Mouse (Mus musculus) heart, embryonic 12.5 days (tissue): ENCODE measurements around the gene Wdtc1. TPM values are rescaled to one million over a fixed set of nuclear protein-coding genes. Genes with fewer than 3 reads are reported as not detected.

Source experiments
- ATAC-seq: fragments of 200-750 bp; cut with Nextera tagmentation; 2 replicates; pipeline ENCODE4 v1.8.0; 2017; ENCODE audit warnings: moderate TSS enrichment, moderate library complexity; ENCODE audit not compliant: insufficient number of reproducible peaks, low FRiP score
- H3K27ac ChIP-seq: fragments of 300-500 bp; sonication (generic); 2 replicates; pipeline ENCODE4 v1.5.1; 2016; ENCODE audit warnings: mild to moderate bottlenecking, moderate library complexity; ENCODE audit not compliant: poor library complexity, severe bottlenecking
- H3K27me3 ChIP-seq: fragments of 300-500 bp; sonication (generic); replicated peaks from 2 replicates; pipeline ENCODE4 v1.6.1; 2016; ENCODE audit warnings: mild to moderate bottlenecking, moderate library complexity
- H3K36me3 ChIP-seq: fragments of 300-500 bp; sonication (generic); 2 replicates; pipeline ENCODE4 v1.6.1; 2016; ENCODE audit warnings: mild to moderate bottlenecking, moderate library complexity
- H3K4me1 ChIP-seq: fragments of 300-500 bp; sonication (generic); replicated peaks from 2 replicates; pipeline ENCODE4 v1.6.1; 2016; ENCODE audit warnings: mild to moderate bottlenecking
- H3K4me2 ChIP-seq: fragments of 300-500 bp; sonication (generic); 2 replicates; pipeline ENCODE4 v1.6.1; 2016; ENCODE audit warnings: mild to moderate bottlenecking, moderate library complexity
- H3K4me3 ChIP-seq: fragments of 300-500 bp; sonication (generic); 2 replicates; pipeline ENCODE4 v1.5.1; 2016; ENCODE audit warnings: mild to moderate bottlenecking
- H3K9ac ChIP-seq: fragments of 300-500 bp; sonication (generic); 2 replicates; pipeline ENCODE4 v1.6.1; 2016; ENCODE audit warnings: mild to moderate bottlenecking, moderate library complexity
- H3K9me3 ChIP-seq: fragments of 300-500 bp; sonication (generic); replicated peaks from 2 replicates; pipeline ENCODE4 v1.6.1; 2016; ENCODE audit warnings: mild to moderate bottlenecking, moderate library complexity
- WGBS: fragments of 180-500 bp; shearing (Covaris S2); methylation state at CpG from one replicate; pipeline ENCODE4 v1.1.7; 2016; 5-methylcytosine and 5-hydroxymethylcytosine counted together
- polyA plus RNA-seq: library from polyadenylated mRNA; unstranded; fragments of >200 nt; fragmentation: Nextera tagmentation; extraction: Ambion mirVana; gene quantifications from 2 replicates; pipeline ENCODE4 v1.2.1, GENCODE M21; 2016

The Wdtc1 gene
- polyA plus RNA-seq, 1 experiment from 2014 or later = 16.1 TPM

DNA sequence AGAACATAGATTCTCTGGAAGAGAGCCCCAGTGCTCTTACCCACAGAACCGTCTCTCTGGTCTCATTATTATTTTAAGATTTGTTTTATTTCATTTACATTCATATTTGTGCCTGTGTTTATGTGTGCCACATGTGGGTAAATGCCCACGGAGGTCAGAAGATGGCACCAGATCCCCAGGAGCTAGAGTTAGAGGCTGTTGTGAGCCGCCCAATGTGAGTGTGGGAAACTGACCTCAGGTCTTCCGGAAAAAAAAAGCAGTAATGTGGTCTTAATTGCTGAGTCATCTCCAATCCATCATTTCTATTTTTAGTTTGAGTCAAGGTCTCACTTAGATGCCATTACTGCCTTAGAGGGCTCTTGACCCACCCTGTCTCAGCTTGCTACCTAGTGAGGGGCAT, 5.7 kb downstream of the Wdtc1 start:
- Histone ChIP-seq H3K4me3 (no peak overlapping the region), H3K36me3 (no peaks in the 10 kb centered on the region), H3K4me2 (no peak overlapping the region), H3K4me1 (no peaks in the 10 kb centered on the region), H3K9me3 (no peaks in the 10 kb centered on the region), H3K27me3 (0 out of 2 replicates have a peak, but pooled peaks cover 5% of the 10 kb centered on the region), H3K27ac (no peak overlapping the region), H3K9ac (no peak overlapping the region)
- no peak for ATAC-seq
- 60% methylated on average over 4 of the region's 4 CpGs for WGBS

DNA sequence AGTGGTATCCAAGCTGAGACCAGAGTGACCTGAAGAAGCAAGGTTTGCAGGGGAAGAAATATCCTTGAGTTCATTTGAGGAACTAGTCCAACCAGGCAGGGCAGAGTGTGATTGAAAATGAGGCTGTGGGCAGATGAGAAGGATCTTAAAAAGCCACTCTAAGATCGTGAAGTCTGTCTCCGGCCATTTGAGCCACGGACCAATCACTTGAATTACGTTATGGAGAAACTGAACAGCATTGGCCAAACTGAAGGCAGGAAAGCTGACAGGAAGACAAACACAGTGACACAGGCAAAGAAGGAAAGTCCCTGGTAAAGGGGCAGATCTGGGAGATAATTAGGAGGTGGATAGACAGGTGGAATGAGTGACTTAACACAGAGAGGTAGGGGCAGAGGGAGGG, 6.7 kb downstream of the Wdtc1 start:
- 0 out of 2 replicates have a peak, but pooled peaks cover 7% of the 10 kb centered on the region for H3K27me3 ChIP-seq
- no peak for ATAC-seq
- H3K4me1 ChIP-seq = no peaks in the 10 kb centered on the region
- H3K36me3 ChIP-seq = no peaks in the 10 kb centered on the region
- no peak overlapping the region for H3K4me2 ChIP-seq
- 61% methylated on average over 4 of the region's 4 CpGs for WGBS
- H3K9me3 ChIP-seq = no peaks in the 10 kb centered on the region
- no peak overlapping the region for H3K4me3 ChIP-seq
- no peak overlapping the region for H3K27ac ChIP-seq
- no peak overlapping the region for H3K9ac ChIP-seq

DNA sequence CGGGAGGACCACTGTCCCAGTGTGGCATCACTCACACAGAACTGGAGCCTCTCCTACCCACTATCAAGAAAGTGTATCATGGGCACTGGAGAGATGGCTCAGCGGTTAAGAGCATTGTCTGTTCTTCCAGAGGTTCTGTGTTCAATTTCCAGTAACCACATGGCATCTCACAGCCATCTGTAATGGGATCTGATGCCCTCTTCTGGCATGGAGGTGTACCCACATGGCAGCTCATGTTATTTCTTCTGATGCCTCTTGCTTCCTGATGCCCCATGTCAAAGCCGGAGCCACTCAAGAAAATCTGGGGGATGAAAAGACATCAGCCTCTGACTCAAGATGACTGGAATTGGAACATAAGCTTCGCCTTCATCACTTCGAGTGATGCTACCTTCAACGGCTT, 7.6 kb downstream of the Wdtc1 start:
- Histone ChIP-seq H3K27me3 (0 out of 2 replicates have a peak, but pooled peaks cover 7% of the 10 kb centered on the region), H3K9me3 (no peaks in the 10 kb centered on the region), H3K27ac (no peak overlapping the region), H3K4me2 (no peak overlapping the region), H3K4me1 (no peaks in the 10 kb centered on the region), H3K36me3 (no peaks in the 10 kb centered on the region), H3K4me3 (no peak overlapping the region), H3K9ac (no peak overlapping the region)
- no peak for ATAC-seq
- 83% methylated on average over 6 of the region's 6 CpGs for WGBS

DNA sequence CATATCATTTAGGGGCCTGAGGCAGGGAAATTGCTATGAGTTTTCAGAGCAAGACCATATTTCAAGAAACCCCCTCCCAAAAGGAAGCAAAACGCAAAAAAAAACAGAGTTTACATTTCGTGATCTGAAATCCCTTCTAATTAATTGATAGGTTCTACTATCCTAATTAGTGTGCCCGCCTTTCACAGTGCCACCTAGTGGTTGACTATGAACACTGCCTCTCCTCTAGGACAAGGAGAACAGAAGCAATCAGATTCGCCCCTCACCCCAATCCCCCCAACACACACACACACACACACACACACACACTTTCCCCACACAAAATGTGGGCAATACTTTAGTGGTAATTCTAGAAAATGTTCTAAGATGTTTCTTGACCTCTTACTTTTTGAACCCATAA, 9.2 kb downstream of the Wdtc1 start:
- Histone ChIP-seq H3K36me3 (no peaks in the 10 kb centered on the region), H3K9ac (no peak overlapping the region), H3K4me3 (no peak overlapping the region), H3K4me2 (no peak overlapping the region), H3K9me3 (no peaks in the 10 kb centered on the region), H3K27ac (no peak overlapping the region), H3K27me3 (0 out of 2 replicates have a peak, but pooled peaks cover 7% of the 10 kb centered on the region), H3K4me1 (no peaks in the 10 kb centered on the region)
- WGBS = 3% methylated on average over 4 of the region's 4 CpGs
- no peak for ATAC-seq

DNA sequence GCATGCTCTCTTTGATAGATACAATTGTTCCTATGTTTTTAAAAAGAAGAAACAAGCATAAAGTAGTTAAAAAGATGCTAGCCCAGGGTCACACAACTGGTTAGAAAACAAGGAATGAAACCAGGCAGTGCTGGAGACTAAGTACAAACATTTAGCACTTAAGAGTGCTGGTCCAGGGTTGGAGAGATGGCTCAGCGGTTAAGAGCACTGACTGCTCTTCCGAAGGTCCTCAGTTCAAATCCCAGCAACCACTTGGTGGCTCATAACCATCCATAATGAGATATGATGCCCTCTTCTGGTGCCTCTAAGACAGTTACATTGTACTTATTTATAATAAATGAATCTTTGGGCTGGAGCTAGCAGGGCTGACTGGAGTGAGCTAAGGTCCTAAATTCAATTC, 13.1 kb downstream of the Wdtc1 start:
- WGBS = 80% methylated on average over 2 of the region's 2 CpGs
- H3K27ac ChIP-seq = no peak overlapping the region
- H3K4me3 ChIP-seq = no peak overlapping the region
- ATAC-seq = no peak
- H3K9me3 ChIP-seq = no peaks in the 10 kb centered on the region
- H3K27me3 ChIP-seq = 0 out of 2 replicates have a peak, but pooled peaks cover 7% of the 10 kb centered on the region
- H3K36me3 ChIP-seq = 0 out of 2 replicates have a peak, but pooled peaks cover 2% of the 10 kb centered on the region
- H3K4me2 ChIP-seq = no peak overlapping the region
- H3K4me1 ChIP-seq = peaks cover 7% of the 10 kb centered on the region
- H3K9ac ChIP-seq = no peak overlapping the region

DNA sequence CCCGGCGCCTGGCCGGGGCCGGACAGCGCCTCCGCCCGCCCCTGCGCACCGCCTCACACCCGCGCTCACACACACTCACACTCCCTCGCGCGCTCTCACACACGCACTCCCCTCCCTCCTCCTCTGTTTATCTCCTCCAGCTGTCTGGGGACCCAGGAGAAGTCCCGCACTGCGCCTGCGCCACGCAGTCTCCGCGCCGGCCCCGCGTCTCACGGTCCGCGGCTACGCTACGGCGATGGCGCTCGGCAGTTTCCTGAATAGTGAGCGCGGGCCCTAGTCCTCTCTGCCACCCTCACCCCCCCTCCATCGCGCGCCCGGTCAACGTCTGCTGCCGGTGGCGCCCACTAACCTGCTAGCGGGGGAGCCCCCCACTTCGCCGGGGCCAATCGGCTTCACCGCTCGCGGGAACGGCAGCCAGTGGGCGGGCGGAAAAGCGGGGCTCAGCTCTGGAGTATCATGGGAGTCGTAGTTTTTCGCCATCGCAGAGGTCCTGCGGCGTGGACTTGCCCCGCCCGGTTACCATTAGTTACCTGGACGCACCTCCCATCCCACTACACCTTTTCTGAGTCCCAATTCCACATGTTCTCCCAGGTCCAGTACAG, 14.0 kb downstream of the Wdtc1 start:
- H3K4me3 ChIP-seq = peak overlapping the region; percentile 71
- ATAC-seq = peak; percentile 97

DNA sequence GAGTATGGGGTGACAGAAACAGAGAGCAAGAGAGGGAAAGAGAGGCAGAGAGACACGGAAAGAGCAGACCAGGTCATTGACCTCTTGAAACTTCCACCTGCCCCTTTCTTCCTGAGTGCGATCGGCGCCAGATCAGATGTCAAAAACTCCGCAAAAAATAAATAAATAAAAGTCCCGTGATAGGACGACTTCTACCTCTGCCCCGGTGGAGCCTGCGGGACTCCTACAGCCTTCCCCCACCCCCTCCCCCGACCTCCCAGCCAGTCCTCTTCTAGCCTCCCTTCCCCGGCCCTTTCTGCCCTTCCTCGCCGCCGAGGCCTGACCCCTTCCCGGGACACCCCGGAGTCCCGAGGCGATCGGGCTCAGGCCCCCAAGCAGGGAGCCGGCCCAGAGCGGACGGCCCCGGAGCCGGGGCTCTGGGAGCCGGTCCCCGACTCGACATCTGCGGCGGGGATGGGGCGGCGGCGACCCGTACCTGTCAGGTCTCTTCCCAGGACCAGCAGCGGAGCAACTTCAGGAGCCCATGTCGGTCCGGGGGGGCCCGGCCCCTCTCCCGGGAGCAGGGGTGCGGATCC, 14.7 kb downstream of the Wdtc1 start:
- ATAC-seq = peak; percentile 33
- peak overlapping the region; percentile 82 for H3K9ac ChIP-seq
- 1% methylated on average over 39 of the region's 39 CpGs for WGBS

More for the DNA sequence above, 14.0 kb downstream of the Wdtc1 start:
- Histone ChIP-seq H3K4me2 (peak overlapping the region; percentile 68), H3K9ac (peak overlapping the region; percentile 82), H3K4me1 (peaks cover 7% of the 10 kb centered on the region), H3K27me3 (0 out of 2 replicates have a peak, but pooled peaks cover 7% of the 10 kb centered on the region), H3K27ac (peak overlapping the region; percentile 72), H3K36me3 (peaks cover 4% of the 10 kb centered on the region; the same call in 1 of the 2 replicates), H3K9me3 (no peaks in the 10 kb centered on the region)
- under 1% methylated on average over 58 of the region's 60 CpGs for WGBS

DNA sequence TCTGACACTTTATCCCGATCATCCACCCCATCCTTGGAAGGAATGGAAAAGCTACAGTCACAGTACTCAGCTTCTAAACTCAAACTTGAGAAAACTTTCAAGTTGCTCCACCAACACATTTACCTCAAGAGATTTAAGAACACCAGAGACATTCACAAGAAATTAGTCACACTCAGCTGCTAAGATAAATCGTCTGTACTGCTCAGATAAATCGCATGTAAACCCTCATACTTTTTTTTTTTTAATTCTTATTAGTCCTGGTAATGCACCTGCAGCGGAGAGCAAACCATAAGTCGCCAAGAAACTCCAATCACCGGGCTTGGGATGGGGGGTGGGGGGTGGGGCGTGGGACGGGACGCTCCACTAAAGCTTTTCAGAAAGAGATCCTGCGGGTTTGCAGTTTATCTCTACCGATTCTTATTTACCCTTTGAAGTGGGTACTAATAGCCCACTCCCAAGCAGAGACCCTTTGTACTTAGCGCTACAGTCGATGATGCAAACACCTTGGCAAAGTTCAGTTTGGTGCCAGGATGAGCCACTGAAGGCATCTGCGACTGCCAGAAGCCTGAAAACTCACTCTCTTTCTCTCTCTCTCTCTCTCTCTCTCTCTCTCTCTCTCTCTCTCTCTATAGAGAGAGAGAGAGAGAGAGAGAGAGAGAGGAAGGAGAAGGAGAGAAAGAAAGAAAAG, 15.3 kb downstream of the Wdtc1 start:
- Histone ChIP-seq H3K27me3 (0 out of 2 replicates have a peak, but pooled peaks cover 6% of the 10 kb centered on the region), H3K9ac (peak overlapping the region; percentile 82), H3K36me3 (peaks cover 4% of the 10 kb centered on the region; the same call in 1 of the 2 replicates), H3K27ac (no peak overlapping the region), H3K4me3 (peak overlapping the region; percentile 71), H3K4me2 (peak overlapping the region; percentile 68), H3K9me3 (no peaks in the 10 kb centered on the region), H3K4me1 (peaks cover 7% of the 10 kb centered on the region)
- 11% methylated on average over 14 of the region's 14 CpGs for WGBS
- no peak for ATAC-seq

More for the DNA sequence above, 14.7 kb downstream of the Wdtc1 start:
- Histone ChIP-seq H3K4me2 (peak overlapping the region; percentile 68), H3K27ac (peak overlapping the region; percentile 72), H3K27me3 (0 out of 2 replicates have a peak, but pooled peaks cover 7% of the 10 kb centered on the region), H3K4me3 (peak overlapping the region; percentile 71), H3K4me1 (peaks cover 7% of the 10 kb centered on the region), H3K36me3 (peaks cover 4% of the 10 kb centered on the region; the same call in 1 of the 2 replicates), H3K9me3 (no peaks in the 10 kb centered on the region)

DNA sequence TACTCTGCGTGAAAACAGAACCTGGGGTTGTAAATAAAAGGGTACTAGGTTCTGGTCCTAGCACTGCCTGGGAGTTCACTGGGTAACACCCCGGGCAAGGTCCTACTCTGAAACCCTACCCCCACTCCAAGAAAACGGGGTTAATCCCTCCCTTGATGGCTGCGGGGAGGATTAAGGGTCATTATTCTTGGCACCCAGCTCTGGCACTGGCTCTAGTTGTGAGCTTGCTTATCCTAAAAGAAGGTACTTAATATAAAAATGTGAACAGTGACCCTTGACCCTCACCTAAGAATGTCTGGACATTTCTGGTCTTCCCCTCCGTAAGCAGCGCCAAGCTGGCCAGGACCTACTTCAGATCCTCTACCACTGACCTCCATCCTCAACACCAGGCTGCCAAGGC, 20.0 kb downstream of the Wdtc1 start:
- H3K9ac ChIP-seq = no peak overlapping the region
- no peak overlapping the region for H3K4me2 ChIP-seq
- H3K27me3 ChIP-seq = no peaks in the 10 kb centered on the region
- 73% methylated on average over 6 of the region's 6 CpGs for WGBS
- no peak overlapping the region for H3K4me3 ChIP-seq
- ATAC-seq = no peak
- peaks cover 9% of the 10 kb centered on the region for H3K4me1 ChIP-seq
- H3K27ac ChIP-seq = no peak overlapping the region
- H3K36me3 ChIP-seq = peaks cover 4% of the 10 kb centered on the region; the same call in 1 of the 2 replicates
- H3K9me3 ChIP-seq = no peaks in the 10 kb centered on the region

DNA sequence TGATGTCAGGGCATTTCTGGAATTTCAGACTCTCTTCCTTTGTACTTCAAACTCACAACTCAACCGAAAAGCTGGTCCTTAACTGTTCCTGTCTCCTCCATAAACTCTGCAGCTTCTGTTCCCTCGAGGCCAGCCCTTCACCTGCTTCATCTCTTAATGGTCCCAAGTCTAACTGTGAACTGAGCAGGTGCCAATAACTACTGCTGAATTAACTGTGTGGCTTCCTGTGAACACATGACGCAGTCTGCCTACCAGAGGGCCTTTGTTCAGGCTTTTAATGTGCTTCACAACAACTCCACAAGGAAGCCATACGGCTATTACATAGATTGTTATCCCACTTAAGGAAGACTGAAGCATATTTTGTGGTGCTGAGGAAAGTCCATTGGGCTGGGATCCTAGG, 23.0 kb downstream of the Wdtc1 start:
- ATAC-seq = no peak
- 83% methylated on average over 4 of the region's 4 CpGs for WGBS
- Histone ChIP-seq H3K4me1 (peaks cover 9% of the 10 kb centered on the region), H3K4me3 (no peak overlapping the region), H3K27ac (no peak overlapping the region), H3K4me2 (no peak overlapping the region), H3K36me3 (peaks cover 3% of the 10 kb centered on the region; the same call in 1 of the 2 replicates), H3K27me3 (no peaks in the 10 kb centered on the region), H3K9me3 (no peaks in the 10 kb centered on the region), H3K9ac (no peak overlapping the region)

DNA sequence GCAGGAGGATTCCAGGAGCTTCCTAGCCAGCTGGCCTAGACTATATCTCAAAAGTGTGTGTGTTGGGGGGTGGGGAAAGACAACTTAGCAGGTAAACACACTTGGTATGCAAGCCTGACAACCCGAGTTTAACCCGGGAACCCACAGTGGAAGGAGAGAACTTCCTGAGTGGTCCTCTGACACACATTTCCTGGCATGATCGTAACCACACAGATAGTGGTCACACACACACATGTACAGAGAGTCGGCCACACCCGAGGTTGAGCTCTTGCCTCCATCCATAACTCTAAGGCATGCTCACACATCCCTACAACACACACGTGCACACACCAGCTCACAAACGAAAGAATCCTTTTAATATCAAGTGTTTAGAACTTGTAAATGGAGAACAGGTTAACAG, 25.2 kb downstream of the Wdtc1 start:
- ATAC-seq = no peak
- H3K4me2 ChIP-seq = no peak overlapping the region
- 0 out of 2 replicates have a peak overlapping the region, but pooled peaks have one; percentile 5 for H3K9ac ChIP-seq
- no peak overlapping the region for H3K4me3 ChIP-seq
- 53% methylated on average over 7 of the region's 7 CpGs for WGBS
- H3K4me1 ChIP-seq = peaks cover 9% of the 10 kb centered on the region
- no peaks in the 10 kb centered on the region for H3K9me3 ChIP-seq
- no peaks in the 10 kb centered on the region for H3K27me3 ChIP-seq
- H3K36me3 ChIP-seq = peaks cover 5% of the 10 kb centered on the region
- H3K27ac ChIP-seq = no peak overlapping the region
